Mouse (Mus musculus): ENCODE results near the gene Gm7534.
"Not testable (repeated sequence)": the region's sequence is repeated elsewhere in the genome, so short reads cannot be mapped to it uniquely, and the experiment has no call there.

The Gm7534 gene

DNA sequence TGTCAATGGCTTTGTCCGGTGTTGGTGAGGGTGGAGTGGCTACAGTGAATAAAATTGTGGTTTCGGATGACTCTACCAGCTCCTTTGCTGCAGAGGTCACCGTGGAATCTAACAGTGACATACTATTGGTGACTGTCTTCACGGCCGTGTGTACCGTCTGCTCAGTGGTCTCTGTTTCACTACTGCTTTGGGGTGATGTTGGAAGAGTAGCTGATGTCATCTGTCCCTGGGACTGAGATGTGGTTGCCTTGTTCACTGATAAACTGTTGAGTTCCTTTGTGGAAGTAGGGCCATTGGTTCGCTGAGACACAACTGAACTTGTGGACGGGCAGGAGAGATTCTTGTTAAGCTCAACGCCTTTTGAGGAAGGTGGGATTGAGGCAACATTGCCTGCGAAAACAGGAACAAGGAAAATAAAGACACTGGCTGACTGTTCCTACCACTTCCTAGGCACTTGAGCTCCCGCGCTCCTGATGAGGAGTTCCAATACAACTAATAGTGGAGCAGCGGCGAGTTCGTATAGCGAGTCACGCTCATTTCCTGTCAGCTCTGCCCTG is 614 bp upstream of the Gm7534 start:
- DNase-seq (ENCODE audit: low read depth, low spot score) = no peak

DNA sequence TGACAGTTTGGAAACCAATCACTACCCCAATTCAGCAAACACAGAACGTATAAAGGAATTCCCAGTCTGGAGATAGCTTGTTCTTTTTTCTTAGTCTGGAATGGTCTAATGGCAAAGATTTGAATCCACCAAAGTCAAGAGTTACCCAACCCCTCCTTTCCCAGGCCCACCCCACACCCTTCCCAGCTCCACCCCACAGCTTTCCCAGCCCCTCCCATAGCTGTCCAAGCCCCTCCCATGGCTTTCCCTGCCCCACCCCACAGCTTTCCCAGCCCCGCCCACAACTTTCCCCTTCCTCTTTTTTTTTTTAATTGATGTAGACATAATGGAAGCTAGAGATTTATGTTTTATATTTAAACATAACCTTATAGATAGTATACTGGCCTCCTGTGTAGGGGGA is 3.4 kb downstream of the Gm7534 start:
- no peak for DNase-seq (ENCODE audit: low read depth, low spot score)

DNA sequence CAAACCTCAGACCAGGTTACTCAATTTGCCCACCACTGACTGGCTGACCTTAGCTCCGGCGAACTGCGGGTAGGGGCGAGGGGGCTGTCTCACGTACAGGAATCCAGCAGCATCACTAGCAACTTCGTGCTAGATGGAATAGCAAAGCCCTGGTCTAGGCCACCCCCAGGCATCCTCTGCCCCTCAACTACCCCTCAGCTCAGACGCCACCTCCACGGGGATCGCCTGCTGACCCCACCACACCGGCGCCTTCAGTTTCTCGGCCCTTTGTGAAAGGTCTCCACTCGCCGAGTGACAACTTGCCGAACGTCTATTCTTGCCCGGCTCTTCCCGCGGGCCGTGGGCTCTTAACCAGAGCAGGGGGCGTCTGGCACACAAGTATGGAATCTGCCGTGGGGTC is 16.5 kb downstream of the Gm7534 start:
- no peak for DNase-seq (ENCODE audit: low read depth, low spot score)

DNA sequence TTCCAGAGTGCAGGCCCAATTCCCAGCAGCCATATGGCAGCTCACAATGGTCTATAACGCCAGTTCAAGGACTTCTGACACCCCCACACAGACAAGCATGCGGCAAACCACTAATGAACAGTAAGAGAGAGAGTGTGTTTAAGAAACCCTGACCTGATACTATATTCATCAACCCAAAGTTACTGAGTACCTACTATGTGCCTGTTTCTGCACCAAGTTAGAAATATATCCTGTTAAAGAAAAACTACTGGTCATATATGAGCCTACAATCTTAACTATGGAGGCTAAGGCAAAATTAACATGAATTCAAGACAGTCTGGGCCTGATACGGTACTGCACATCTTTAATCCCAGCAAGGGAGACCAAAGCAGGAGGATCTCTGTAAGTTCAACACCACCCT is 17.2 kb downstream of the Gm7534 start:
- no peak for DNase-seq (ENCODE audit: low read depth, low spot score)

DNA sequence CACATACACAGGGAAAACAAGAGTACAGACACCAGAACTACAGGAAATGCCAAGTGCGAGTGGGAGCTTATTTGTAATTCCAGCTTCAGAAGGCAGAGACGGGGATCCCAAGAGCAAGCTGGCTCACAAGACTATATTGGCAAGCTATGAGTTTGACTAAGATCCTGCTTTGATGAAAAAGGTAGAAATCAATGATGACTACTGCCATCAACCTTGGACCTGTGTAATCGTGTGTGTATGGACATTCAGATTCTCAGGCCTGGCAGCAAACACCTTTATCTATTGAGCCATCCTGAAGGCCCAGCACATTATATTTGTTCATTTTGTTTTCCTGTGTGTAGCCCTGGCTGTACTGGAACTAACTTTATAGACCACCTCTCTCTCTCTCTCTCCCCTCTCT is 19.1 kb downstream of the Gm7534 start:
- peak; percentile 7 for DNase-seq (ENCODE audit: low read depth, low spot score)

DNA sequence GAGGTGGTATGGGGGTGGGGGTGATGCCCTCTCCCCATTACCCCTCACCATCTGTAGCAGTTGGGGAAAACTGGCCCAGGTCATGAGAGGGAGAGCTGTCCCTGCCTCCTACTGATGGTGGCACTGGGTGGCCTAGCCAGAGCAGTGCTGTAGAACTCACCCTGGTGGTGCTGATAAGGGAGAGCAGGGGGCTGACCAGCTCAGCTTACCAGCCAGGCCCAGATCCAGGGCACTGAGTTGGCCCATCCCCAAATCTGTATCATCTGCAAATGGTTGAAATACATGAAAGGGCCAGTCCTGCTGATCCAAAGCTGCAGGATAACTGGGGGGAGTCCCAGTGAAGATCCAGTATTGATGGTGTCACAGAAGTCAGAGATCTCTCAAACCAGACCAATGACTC is 21.0 kb downstream of the Gm7534 start:
- no peak for DNase-seq (ENCODE audit: low read depth, low spot score)

DNA sequence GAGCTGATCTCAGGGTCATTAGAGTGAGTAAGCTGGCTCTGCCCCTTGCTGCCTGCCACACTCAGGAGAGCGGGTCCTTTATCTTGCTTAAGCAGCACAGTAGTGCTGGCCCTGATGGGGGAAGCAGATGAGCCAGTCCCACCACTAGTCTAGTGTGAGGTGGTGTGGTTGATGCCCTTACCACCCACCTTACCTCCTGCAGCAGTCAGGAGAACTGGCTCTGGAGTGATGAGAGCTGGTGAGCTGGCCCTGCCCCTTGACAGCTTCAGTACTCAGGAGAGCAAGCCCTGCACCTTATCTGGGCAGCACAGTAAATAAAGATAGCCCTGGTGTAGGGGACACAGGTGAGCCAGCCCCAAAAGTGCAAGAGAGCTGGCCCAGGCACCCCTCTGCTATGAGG is 21.7 kb downstream of the Gm7534 start:
- DNase-seq (ENCODE audit: low read depth, low spot score) = no peak

DNA sequence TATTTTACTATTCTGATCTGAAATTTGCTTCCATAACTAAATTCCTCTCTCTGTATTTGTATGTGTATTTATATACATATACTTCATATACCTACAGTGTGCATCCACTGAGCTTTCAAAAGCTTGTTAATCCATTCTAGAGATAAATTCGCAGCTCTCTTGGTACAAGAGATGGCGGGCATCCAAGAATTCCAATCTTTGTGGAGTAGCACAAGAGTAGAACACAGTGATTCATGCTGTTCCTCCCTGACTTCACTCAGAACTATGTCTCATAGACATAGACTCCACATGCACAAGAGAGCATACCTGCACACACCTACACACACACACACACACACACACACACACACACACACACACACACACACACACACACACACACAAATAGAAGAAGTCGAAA is 30.4 kb downstream of the Gm7534 start:
- DNase-seq (ENCODE audit: low read depth, low spot score) = peak; percentile 76

DNA sequence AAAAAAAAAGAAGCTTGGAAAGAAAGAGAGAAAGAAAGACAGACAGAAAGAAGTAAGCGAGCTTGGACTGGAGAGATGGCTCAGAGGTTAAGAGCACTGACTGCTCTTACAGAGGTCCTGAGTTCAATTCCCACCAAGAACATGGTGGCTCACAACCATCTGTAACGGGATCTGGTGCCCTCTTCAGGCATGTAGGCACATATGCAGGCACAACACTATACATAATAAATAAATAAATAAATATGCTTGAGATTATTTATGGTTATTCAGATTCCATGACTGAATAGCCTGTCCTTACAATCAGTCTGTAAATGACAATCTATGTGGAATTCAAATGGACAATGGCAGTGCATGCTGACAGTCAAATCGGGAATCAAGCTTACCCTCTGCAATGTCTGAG is 35.9 kb downstream of the Gm7534 start:
- no peak for DNase-seq (ENCODE audit: low read depth, low spot score)

DNA sequence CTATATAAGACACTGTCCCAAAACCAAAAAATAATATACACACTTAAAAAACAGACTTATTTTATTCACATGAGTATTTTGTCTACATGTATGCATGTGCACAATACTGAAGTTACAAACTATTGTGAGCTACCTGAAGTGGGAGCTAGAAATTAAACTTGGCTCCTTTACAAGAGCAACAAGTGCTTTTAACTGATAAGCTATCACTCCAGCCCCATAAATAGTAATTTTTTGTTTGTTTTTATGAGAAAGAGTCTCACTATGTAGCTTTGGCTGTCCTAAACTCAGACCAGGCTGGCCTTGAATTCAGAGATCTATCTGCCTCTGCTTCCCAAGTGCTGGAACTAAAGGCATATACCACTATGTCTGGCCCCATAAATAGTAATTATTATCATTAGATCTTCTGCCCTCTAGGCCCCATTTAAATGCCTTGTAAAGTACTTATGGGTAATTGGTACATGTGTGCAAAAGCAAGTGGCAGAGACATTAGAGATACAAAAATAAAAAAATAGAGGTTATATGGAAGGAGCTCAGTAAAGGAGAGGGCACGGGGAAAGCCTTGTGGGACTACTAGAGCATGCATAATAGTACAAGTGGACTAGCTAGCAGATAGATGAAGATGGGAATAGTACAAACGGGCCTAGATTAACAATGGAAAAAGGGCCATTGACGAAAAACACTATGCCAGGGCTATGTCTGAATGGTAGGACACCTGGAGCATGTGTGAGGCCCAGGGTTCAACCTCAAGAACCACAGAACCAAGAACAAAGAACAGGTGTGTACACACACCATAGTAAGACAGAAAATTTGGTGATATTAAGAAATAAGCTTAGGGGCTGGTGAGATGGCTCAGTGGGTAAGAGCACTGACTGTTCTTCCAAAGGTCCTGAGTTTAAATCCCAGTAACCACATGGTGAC is 37.0 kb downstream of the Gm7534 start:
- DNase-seq (ENCODE audit: low read depth, low spot score) = no peak

DNA sequence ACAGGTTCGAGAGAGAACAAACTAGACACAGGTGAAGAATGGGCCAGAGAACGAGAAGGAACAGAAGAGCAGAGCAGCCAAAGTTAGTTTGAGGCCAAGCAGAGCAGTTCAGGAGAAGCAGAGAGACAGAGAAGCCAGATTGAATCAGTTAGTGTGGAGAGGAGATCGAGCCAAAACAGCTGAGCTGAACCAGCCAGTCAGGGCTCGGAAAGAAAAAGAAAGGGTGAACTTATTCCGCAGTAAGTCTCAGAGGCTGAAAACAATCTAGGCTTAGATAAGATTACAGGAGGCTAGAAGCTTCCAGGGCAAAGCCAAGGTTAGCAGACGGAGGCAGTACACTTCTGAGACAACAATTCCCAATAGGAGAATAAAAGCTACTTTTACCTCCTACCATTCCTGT is 37.8 kb downstream of the Gm7534 start:
- no peak for DNase-seq (ENCODE audit: low read depth, low spot score)

DNA sequence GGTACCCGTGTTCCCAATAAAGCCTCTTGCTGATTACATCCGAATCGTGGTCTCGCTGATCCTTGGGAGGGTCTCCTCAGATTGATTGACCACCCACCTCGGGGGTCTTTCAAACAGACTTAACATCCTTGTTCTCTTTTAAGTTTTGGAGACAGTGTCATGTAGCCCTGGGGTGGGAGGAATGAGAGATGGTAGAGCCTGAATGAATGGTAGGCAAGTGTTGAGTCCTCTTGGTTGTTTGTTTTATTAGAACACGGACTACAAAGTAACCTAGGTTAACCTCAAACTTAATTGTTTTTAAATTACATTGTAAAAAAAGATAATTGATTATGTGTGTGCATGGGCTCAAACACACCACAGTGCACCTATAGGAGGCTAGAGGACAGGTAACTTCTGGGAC is 38.2 kb downstream of the Gm7534 start:
- DNase-seq (ENCODE audit: low read depth, low spot score) = no peak

DNA sequence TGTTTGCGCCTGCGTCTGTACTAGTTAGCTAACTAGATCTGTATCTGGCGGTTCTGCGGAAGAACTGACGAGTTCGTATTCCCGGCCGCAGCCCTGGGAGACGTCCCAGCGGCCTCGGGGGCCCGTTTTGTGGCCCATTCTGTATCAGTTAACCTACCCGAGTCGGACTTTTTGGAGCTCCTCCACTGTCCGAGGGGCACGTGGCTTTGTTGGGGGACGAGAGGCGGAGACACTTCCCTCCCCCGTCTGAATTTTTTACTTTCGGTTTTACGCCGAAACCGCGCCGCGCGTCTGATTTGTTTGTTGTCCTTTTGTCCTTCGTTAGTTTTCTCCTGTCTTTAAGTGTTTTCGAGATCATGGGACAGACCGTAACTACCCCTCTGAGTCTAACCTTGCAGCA is 42.7 kb downstream of the Gm7534 start:
- DNase-seq (ENCODE audit: low read depth, low spot score) = peak; percentile 37

DNA sequence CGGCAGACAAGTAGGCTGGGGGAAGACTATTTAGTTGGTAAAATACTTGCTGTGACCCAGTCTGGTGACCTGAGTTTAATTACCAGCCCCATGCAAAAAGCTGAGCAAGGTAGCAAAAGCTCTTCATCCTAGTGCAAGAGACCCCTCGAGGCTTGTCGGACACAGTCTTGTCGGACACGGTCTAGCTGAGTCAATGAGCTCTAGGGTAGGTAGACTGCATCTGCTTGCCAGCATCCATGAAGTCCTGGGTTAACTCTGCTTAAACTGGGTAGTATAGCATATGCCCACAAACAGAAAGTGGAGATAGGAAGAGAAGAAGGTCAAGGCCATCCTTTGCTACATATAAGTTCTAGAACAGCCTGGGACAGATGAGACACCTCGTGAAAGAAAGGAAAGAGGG is 44.0 kb downstream of the Gm7534 start:
- no peak for DNase-seq (ENCODE audit: low read depth, low spot score)

DNA sequence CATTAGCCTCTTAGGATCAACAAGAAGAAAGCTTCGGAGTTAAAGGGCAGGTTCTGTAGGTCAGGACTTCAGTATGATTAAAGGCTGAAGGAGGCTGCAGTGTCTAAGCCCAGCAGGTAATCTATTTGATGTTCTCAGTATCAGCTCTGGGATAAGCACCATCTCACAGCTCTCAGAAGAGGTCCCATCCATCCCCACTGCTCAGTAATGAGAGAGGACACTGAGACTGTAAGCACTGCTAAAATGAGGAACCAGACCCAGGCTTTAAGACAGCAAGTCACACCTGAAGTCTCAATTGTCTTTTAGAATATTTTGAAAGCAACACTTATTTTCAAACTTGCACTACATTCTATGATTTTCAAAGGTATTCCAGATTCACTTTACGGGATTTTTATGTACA is 45.2 kb downstream of the Gm7534 start:
- no peak for DNase-seq (ENCODE audit: low read depth, low spot score)

DNA sequence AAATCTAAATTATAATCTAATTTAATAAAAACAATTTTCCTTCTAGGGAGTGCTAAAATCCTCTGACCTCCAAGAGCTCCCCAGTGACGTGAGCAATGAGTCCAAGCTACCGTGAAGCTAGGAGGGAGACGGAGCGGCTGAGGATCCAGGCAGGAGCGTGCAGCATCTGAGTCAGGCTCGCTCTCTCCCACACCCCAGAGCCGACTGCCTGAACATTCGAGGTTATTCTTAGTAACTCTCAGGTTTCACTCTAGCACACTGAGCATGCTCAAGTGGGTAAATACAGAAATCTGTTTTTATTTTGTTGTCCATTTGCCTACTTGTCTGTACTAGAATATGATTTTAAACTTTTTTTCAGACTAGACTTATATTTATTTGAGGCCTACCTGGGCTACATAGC is 46.1 kb downstream of the Gm7534 start:
- peak; percentile 89 for DNase-seq (ENCODE audit: low read depth, low spot score)

DNA sequence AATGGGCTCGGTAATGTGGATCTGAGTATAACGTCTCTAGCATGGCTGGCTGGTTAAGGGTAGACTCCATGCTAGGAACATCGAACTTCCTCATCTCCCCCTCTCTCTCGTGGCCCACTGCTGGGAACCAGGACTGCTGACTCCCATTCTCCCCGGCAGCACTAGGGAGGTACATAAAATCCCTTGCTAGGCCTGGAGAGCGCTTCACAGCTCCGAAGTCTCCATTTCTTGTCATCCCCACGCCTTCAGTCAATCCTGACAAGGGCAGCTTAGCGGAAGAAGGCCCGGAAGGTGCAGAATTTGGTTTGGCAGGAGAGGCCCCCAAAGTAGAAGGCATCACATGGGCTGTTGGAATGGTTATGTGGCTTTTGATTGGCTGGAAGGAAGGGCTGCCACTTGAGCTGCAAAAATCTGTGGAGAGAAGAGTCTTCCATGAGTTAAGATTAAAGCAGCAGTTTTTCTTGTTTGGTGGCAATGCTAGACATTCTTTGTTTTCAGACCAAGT is 46.8 kb downstream of the Gm7534 start:
- DNase-seq (ENCODE audit: low read depth, low spot score) = no peak

DNA sequence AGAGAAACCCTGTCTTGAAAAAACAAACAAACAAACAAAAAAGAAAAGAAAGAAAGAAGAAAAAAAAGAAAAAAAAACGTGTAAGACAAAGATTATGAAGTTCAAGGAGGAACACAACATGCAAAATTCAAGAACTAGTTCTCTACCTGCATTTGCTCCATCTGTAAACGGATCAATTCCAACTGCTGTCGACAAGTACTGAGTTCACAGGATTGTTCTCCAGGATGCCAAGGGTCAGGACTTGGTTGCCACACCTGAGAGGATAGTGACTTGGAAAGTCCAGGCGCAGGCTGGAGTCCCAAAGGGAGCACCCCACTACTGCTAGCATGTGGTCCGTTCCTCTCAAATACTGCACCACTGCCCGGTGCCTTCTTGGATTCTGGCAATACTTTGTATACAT is 47.3 kb downstream of the Gm7534 start:
- DNase-seq (ENCODE audit: low read depth, low spot score) = no peak

DNA sequence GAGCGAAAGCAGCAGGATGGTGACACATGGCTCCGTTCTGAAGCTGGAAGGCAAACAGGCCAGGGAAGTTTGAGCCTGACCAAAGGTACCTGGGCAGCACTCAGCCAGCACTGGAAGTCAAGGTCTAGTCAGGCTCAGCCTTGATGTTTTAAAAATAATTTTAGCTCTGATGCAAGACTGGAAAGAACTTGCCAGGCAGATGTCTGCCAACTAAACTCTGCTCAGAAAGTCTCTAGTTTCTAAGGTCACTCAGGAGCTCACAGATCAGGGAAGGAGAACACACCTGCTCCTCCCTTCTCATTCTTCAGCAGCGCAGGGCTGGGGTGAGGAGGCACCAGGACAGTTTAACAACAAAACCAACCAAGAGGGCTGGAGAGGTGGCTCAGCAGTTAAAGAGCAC is 48.5 kb downstream of the Gm7534 start:
- DNase-seq (ENCODE audit: low read depth, low spot score) = no peak

DNA sequence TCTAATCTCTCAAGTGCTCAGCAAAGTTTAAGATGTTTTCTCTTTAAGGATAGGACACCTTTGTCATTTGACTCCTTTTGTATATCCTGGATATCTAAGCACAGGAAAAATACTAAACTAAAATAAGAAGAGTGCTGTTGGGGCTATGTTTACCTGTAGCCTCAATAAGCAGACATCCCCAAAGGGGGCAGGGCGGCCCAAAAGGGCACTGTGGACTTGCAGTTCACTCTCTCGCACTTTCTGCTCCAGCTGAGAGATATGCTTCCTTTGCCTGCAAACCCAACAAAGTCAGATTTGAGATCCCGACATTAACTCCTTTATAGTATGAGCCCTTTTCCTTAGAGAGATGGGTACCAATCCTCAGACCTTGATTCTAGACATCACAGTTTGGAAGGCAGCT is 49.1 kb downstream of the Gm7534 start:
- DNase-seq (ENCODE audit: low read depth, low spot score) = no peak

DNA sequence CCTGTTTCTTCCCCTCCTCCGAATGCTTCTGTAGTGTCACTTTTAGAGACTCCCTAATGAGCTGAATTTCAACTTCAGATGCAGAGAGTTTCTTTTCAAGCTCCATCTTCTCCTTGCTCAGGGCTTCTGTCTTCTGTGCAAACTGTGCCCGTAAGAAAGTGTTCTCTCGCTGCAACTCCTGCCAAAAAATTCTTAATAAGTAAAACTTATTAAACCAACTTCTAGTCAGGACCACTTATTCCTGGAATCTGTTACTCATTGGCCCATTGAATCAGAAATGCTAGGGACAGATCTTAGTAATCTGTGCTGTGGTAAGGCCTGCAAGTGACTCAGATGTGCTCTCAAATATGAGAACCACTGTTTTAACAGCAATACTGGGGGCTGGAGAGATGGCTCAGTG is 50.7 kb downstream of the Gm7534 start:
- DNase-seq (ENCODE audit: low read depth, low spot score) = no peak

DNA sequence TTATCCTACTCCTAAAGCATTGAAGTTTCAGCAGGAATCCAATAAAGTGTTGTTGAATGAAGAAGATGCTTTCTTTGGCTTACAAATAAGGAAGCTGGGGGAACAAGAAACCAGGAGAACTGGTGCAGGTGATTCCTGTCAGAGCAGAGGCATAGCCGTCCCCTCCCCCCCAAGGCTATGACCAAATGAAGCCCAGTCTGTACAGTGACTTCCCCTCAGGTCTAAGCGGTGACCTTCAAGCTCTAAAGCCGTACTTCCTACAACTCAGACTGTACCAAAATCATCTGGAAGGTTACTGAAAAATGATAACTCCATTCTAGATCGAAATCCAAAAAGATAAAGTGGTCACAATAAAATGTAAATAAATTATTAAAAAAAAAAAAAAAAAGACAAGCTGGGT is 53.4 kb downstream of the Gm7534 start:
- no peak for DNase-seq (ENCODE audit: low read depth, low spot score)

DNA sequence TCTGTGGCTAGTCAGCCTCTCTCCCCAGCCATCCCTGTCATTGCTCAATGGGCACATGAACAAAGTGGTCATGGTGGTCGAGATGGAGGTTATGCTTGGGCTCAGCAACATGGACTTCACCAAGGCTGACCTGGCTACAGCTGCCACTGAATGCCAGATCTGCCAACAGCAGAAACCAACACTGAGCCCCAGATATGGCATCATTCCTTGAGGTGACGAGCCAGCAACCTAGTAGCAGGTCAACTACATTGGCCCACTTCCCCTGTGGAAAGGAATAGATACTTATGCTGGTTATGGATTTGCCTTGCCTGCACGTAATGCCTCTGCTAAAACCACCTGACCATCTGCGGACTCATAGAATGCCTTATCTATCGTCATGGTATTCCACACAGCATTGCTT is 58.5 kb downstream of the Gm7534 start:
- DNase-seq (ENCODE audit: low read depth, low spot score) = not testable (repeated sequence)

Data from brain, adult 2 months (tissue).